Mouse (Mus musculus) intestine, postnatal 0 days (tissue): ENCODE measurements around the gene Eif3l. TPM values are rescaled to one million over a fixed set of nuclear protein-coding genes. Genes with fewer than 3 reads are reported as not detected.

Experiments used
- ATAC-seq: fragments of 200-750 bp; cut with Nextera tagmentation; 2 replicates; pipeline ENCODE4 v1.8.0; 2017; ENCODE audit warnings: mild to moderate bottlenecking, moderate TSS enrichment, moderate library complexity
- H3K27ac ChIP-seq: fragments of 300-500 bp; sonication (generic); 2 replicates; pipeline ENCODE4 v1.5.1; 2014; ENCODE audit warnings: mild to moderate bottlenecking, low read depth, low read length, moderate library complexity
- H3K27me3 ChIP-seq: fragments of 300-500 bp; sonication (generic); replicated peaks from 2 replicates; pipeline ENCODE4 v1.6.1; 2014; ENCODE audit warnings: low read length, mixed read lengths; ENCODE audit not compliant: control insufficient read depth, insufficient read depth
- H3K36me3 ChIP-seq: fragments of 300-500 bp; sonication (generic); 2 replicates; pipeline ENCODE4 v1.6.1; 2014; ENCODE audit warnings: mild to moderate bottlenecking, moderate library complexity; ENCODE audit not compliant: control insufficient read depth, insufficient read depth
- H3K4me1 ChIP-seq: fragments of 300-500 bp; sonication (generic); replicated peaks from 2 replicates; pipeline ENCODE4 v1.6.1; 2014; ENCODE audit warnings: antibody characterized with exemption, low read length, mixed read lengths; ENCODE audit not compliant: control insufficient read depth, insufficient read depth
- H3K4me2 ChIP-seq: fragments of 300-500 bp; sonication (generic); replicated peaks from 2 replicates; pipeline ENCODE4 v1.6.1; 2014; ENCODE audit warnings: low read depth, mild to moderate bottlenecking, moderate library complexity
- H3K4me3 ChIP-seq: fragments of 300-500 bp; sonication (generic); 2 replicates; pipeline ENCODE4 v1.5.1; 2014; ENCODE audit warnings: low read depth, low read length
- H3K9ac ChIP-seq: fragments of 300-500 bp; sonication (generic); 2 replicates; pipeline ENCODE4 v1.6.1; 2014; ENCODE audit warnings: mild to moderate bottlenecking, low read depth, low read length
- H3K9me3 ChIP-seq: fragments of 300-500 bp; sonication (generic); 2 replicates; pipeline ENCODE4 v1.6.1; 2016; ENCODE audit warnings: mixed run types; ENCODE audit not compliant: control insufficient read depth
- CTCF ChIP-seq: sonication (generic); IDR thresholded peaks from 2 replicates; pipeline ENCODE4 v1.5.1; 2016; ENCODE audit warnings: low read depth, mild to moderate bottlenecking, control low read depth, antibody characterized with exemption, moderate library complexity
- WGBS: fragments of 180-500 bp; shearing (Covaris S2); extraction: QIAGEN DNeasy Blood & Tissue Kit; methylation state at CpG from one replicate; pipeline ENCODE4 v1.1.7; 2014; 5-methylcytosine and 5-hydroxymethylcytosine counted together
- polyA plus RNA-seq: library from polyadenylated mRNA; unstranded; fragments of >200 nt; fragmentation: Nextera tagmentation; extraction: Ambion mirVana; gene quantifications from 2 replicates; pipeline ENCODE4 v1.2.1, GENCODE M21; 2015

The Eif3l gene
- polyA plus RNA-seq, result 97.0 and 100 TPM in 2 replicates

GRCm38 (mm10) chr15:79074913-79075532, at the start of gene Eif3l:
Gene Eif3l (plus strand): TSS chr15:79075179.
- H3K4me1 ChIP-seq, result 0 out of 2 replicates have a peak, but pooled peaks cover 5% of the 10 kb centered on the region
- H3K4me3 ChIP-seq, result peak within 1 kb of the TSS; percentile 75
- ATAC-seq, result peak; percentile 48
- peak within 1 kb of the TSS; percentile 22 for H3K27ac ChIP-seq
- peak within 1 kb of the TSS; percentile 75 for H3K9ac ChIP-seq
- peak; percentile 44 for TF ChIP-seq CTCF
- under 1% methylated on average over 49 of the region's 49 CpGs for WGBS
- no peaks in the 10 kb centered on the region for H3K9me3 ChIP-seq
- peaks cover 32% of the 10 kb centered on the region for H3K36me3 ChIP-seq
- H3K4me2 ChIP-seq, result peak within 1 kb of the TSS; percentile 72
- no peaks in the 10 kb centered on the region for H3K27me3 ChIP-seq

GRCm38 (mm10) chr15:79025687-79026308, 49.2 kb upstream of the Eif3l start:
- H3K4me2 ChIP-seq, result peak overlapping the region; percentile 75
- no peak for TF ChIP-seq CTCF
- H3K9ac ChIP-seq, result 0 out of 2 replicates have a peak overlapping the region, but pooled peaks have one; percentile 17
- H3K4me1 ChIP-seq, result no peaks in the 10 kb centered on the region
- H3K9me3 ChIP-seq, result no peaks in the 10 kb centered on the region
- 14% methylated on average over 17 of the region's 18 CpGs for WGBS
- peak overlapping the region; percentile 37; the same call in 1 of the 2 replicates for H3K27ac ChIP-seq
- H3K4me3 ChIP-seq, result 0 out of 2 replicates have a peak overlapping the region, but pooled peaks have one; percentile 4
- no peak for ATAC-seq
- H3K27me3 ChIP-seq, result no peaks in the 10 kb centered on the region
- H3K36me3 ChIP-seq, result no peaks in the 10 kb centered on the region

GRCm38 (mm10) chr15:79026511-79027290, 48.3 kb upstream of the Eif3l start:
- no peak for TF ChIP-seq CTCF
- ATAC-seq, result no peak
- 0 out of 2 replicates have a peak, but pooled peaks cover 2% of the 10 kb centered on the region for H3K4me1 ChIP-seq
- H3K9ac ChIP-seq, result peak overlapping the region; percentile 98
- WGBS, result 33% methylated on average over 14 of the region's 14 CpGs
- peak overlapping the region; percentile 75 for H3K4me2 ChIP-seq
- H3K27me3 ChIP-seq, result no peaks in the 10 kb centered on the region
- no peaks in the 10 kb centered on the region for H3K9me3 ChIP-seq
- H3K4me3 ChIP-seq, result peak overlapping the region; percentile 84
- no peaks in the 10 kb centered on the region for H3K36me3 ChIP-seq
- H3K27ac ChIP-seq, result peak overlapping the region; percentile 98

GRCm38 (mm10) chr15:79027291-79028205, 47.4 kb upstream of the Eif3l start:
- Histone ChIP-seq H3K4me3 (peak overlapping the region; percentile 84), H3K27me3 (no peaks in the 10 kb centered on the region), H3K9ac (peak overlapping the region; percentile 98), H3K9me3 (no peaks in the 10 kb centered on the region), H3K36me3 (no peaks in the 10 kb centered on the region), H3K4me2 (peak overlapping the region; percentile 75), H3K27ac (peak overlapping the region; percentile 98), H3K4me1 (0 out of 2 replicates have a peak, but pooled peaks cover 2% of the 10 kb centered on the region)
- ATAC-seq, result no peak
- 5% methylated on average over 37 of the region's 46 CpGs for WGBS
- no peak for TF ChIP-seq CTCF

GRCm38 (mm10) chr15:79028237-79028738, 46.7 kb upstream of the Eif3l start, which contains the start of gene H1f0:
Gene H1f0 (plus strand): TSS chr15:79028450.
- Histone ChIP-seq H3K4me2 (peak within 1 kb of the TSS; percentile 75), H3K9me3 (no peaks in the 10 kb centered on the region), H3K27ac (peak within 1 kb of the TSS; percentile 98), H3K9ac (peak within 1 kb of the TSS; percentile 98), H3K27me3 (no peaks in the 10 kb centered on the region), H3K36me3 (no peaks in the 10 kb centered on the region), H3K4me3 (peak within 1 kb of the TSS; percentile 84), H3K4me1 (0 out of 2 replicates have a peak, but pooled peaks cover 2% of the 10 kb centered on the region)
- peak; percentile 75 for ATAC-seq
- TF ChIP-seq CTCF, result no peak
- under 1% methylated on average over 52 of the region's 58 CpGs for WGBS
